ENCODE assay signal across 14 mouse cellular contexts in genomic region chr11:112067176-112067575, GRCm38 (mm10).
A peak's percentile ranks its signal among the peaks of the same experiment; 100 is the strongest.
DNase-seq lines count a peak whose midpoint lies in the region; ATAC-seq lines count a peak whose summit lies in the region.
"Had no signal": no experiment of that assay in that cellular context is flagged by ENCODE, and none has a peak within 500 bp of the region (broad histone marks: within the 10 kb centered on the region; RNA-seq: fewer than 3 reads in every experiment).

No protein-coding gene starts in this region.

- peak; percentile 5 for DNase-seq in CD4-positive, CD25-positive, alpha-beta regulatory T cell, adult 2 months (ENCODE audit: low read depth, low spot score)
- DNase-seq in liver (peak; percentile 23), R1 (ENCODE audit: low read depth, low spot score) (peak; percentile 68)
- no peak for DNase-seq in frontal cortex, postnatal 10 days (ENCODE audit: low spot score in 2 of 2)
- DNase-seq in cerebellum, postnatal 25 days = no peak

- H3K4me1 ChIP-seq in liver, embryonic 12.5 days = no peaks in the 10 kb centered on the region
- H3K4me1 ChIP-seq: embryonic facial prominence, embryonic 13.5 days; heart, embryonic 12.5 days; limb, embryonic 12.5 days; megakaryocyte, embryonic 14.5 days; neural tube, embryonic 12.5 days had no signal

- H3K4me3 ChIP-seq in liver, embryonic 12.5 days = no peak overlapping the region
- H3K4me3 ChIP-seq: embryonic facial prominence, embryonic 13.5 days; heart, embryonic 12.5 days; limb, embryonic 12.5 days; megakaryocyte, embryonic 14.5 days; neural tube, embryonic 12.5 days had no signal

- H3K4me2 ChIP-seq in liver, embryonic 12.5 days = no peak overlapping the region
- H3K4me2 ChIP-seq: embryonic facial prominence, embryonic 13.5 days; heart, embryonic 12.5 days; hindbrain, embryonic 14.5 days; limb, embryonic 12.5 days; neural tube, embryonic 12.5 days had no signal

- no peak for ATAC-seq in CD4-positive, CD25-positive, alpha-beta regulatory T cell, adult 4 months
- ATAC-seq in liver, embryonic 12.5 days = no peak
- ATAC-seq in megakaryocyte progenitor cell, adult 5-6 weeks (replicated peaks; ENCODE audit: poor library complexity) = 0 out of 2 replicates have a peak, but pooled peaks have one; percentile 39

- no peak overlapping the region for H3K27ac ChIP-seq in liver, embryonic 12.5 days
- H3K27ac ChIP-seq: embryonic facial prominence, embryonic 13.5 days; hindbrain, embryonic 14.5 days; limb, embryonic 12.5 days; neural tube, embryonic 12.5 days had no signal

- WGBS in liver, embryonic 12.5 days (ENCODE audit: insufficient replicate concordance) = 53% methylated on average over 3 of the region's 3 CpGs

- no peak overlapping the region for H3K9ac ChIP-seq in liver, embryonic 12.5 days
- H3K9ac ChIP-seq: embryonic facial prominence, embryonic 13.5 days; heart, embryonic 12.5 days; hindbrain, embryonic 14.5 days; limb, embryonic 12.5 days; neural tube, embryonic 12.5 days had no signal

- no peaks in the 10 kb centered on the region for H3K27me3 ChIP-seq in liver, embryonic 12.5 days (replicated peaks)
- H3K27me3 ChIP-seq: embryonic facial prominence, embryonic 13.5 days; heart, embryonic 12.5 days; limb, embryonic 12.5 days; megakaryocyte, embryonic 14.5 days; neural tube, embryonic 12.5 days had no signal

- no peaks in the 10 kb centered on the region for H3K9me3 ChIP-seq in liver, embryonic 12.5 days (replicated peaks)
- H3K9me3 ChIP-seq: embryonic facial prominence, embryonic 13.5 days had no signal

- no peaks in the 10 kb centered on the region for H3K36me3 ChIP-seq in liver, embryonic 12.5 days
- H3K36me3 ChIP-seq: embryonic facial prominence, embryonic 13.5 days; heart, embryonic 12.5 days; limb, embryonic 12.5 days; neural tube, embryonic 12.5 days had no signal

Comparison
In these comparisons a context has a peak if more than half of its experiments do, and no peak if none do; other contexts are left out.
1. DNase-seq: peak in CD4-positive, CD25-positive, alpha-beta regulatory T cell, adult 2 months (single experiment), liver (single experiment) and R1 (single experiment); none in frontal cortex, postnatal 10 days (0 of 2) and cerebellum, postnatal 25 days (0 of 2).